Mouse (Mus musculus) telencephalon, adult 2 months (tissue): Measurements from ENCODE around the gene Ifit1bl2.
"Not testable (repeated sequence)": the region's sequence is repeated elsewhere in the genome, so short reads cannot be mapped to it uniquely, and the experiment has no call there.

ENCODE experiments used
- DNase-seq: peaks from one replicate; pipeline ENCODE4 v3.0.0-alpha.2; 2011; ENCODE audit warnings: low read depth, low spot score

Gene Ifit1bl2

DNA sequence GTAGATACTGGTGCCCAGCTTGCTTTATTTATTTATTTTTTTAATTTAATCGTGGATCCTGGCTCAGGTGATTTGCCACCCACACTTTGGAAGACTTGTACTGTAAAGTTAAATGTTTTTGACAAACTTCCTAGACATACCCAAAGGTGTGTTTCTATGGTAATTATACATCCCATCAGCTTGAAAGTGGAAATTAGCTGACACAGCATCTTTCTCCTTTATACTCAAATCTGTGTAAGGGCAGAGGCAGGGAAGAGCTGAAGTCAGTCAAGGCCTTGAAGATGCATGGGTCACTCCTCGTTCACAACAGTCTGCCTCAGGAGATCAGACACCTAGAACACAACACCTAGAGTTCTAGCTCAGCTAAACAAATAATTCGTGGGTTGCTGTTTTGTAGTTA is 30.4 kb downstream of the Ifit1bl2 start:
- not testable (repeated sequence) for DNase-seq

DNA sequence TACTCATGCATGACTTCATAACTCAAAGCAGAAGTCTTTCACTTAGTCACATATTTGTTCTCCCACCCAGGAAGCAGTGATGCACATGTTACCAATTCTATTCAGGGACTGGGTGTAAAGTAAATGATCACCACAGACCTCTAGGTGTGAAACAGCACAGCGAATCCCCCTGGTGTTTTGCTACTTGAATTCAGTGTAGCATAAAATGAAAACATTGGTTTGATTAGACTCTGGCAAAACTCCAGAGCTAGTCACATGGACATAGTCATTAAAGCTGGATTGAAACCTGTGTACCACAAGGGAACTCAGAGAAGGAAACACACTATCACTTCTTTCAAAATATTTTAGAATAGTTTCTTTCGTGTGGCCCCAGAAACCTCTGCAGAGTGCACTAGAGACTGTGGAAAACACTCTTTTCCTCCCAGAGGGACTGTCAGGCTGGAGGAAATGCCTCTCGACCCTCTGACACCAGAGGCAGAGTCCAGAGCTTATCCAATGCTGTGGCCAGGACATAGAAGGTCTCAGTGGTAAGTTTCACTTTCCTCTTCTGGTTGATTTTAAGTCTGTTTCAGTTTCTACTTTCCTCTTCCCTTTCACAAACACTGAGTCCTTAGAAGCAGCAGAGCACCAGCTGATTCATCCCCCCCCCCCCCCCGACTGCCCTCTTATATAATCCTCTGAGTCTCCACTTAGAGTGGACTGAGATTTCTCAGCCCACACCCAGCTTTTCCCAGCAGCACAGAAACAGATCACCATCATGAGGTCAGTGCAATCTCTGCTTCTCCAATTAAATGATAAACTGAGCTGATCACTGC is 33.1 kb downstream of the Ifit1bl2 start, which contains the start of gene Ifit3b:
Ifit3b (plus strand) TSS at position 734 of the 815 bp plus-strand sequence.
- DNase-seq, result peak; percentile 42

DNA sequence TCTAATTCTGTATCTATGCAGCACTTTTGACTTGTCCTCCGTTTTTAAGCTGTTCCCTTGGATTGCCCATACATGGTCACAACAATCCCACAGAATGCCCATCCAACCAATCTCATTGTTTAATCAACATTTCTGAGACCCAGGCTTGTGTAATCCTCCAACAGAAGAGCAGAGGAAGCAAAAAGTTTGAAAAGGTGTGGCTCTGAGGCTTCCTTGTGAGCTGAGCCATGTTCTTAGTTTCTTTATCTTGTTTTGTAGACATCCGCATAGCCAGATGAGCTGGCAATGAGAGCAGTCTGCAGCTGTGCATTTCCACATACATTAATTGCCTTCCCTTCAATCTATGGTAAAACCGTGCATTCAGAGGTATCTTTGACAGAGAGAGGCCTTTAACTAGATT is 35.1 kb downstream of the Ifit1bl2 start:
- DNase-seq, result no peak

DNA sequence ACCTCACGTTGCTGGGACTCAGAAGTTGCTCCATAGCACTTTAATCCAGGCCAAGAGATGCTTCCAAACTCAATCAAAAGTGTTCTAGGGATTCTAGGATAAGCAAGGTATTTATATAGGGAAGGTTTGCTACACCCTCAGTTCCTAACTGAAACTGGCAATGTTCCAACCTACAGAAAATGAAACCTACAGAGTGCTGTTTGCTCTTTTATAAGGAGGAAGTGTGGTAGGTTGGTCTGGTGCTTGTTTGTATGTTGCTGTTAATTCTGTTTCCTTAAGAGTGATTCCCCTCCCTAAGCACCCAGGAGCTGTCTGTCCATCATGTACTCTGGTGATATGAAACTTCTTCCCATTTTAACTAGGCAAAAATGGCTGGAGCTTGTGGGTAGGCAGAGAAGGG is 38.7 kb downstream of the Ifit1bl2 start, which contains the start of gene Ifit1bl1:
Ifit1bl1 (minus strand) TSS at position 69 of the 400 bp plus-strand sequence.
- peak; percentile 22 for DNase-seq

DNA sequence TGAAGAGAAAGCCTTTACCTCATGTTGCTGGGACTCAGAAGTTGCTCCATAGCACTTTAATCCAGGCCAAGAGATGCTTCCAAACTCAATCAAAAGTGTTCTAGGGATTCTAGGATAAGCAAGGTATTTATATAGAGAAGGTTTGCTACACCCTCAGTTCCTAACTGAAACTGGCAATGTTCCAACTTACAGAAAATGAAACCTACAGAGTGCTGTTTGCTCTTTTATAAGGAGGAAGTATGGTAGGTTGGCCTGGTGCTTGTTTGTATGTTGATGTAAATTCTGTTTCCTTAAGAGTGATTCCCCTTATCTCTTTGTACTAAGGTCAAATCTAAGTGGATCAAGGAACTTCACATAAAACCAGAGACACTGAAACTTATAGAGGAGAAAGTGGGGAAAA is 41.3 kb downstream of the Ifit1bl2 start:
- not testable (repeated sequence) for DNase-seq

DNA sequence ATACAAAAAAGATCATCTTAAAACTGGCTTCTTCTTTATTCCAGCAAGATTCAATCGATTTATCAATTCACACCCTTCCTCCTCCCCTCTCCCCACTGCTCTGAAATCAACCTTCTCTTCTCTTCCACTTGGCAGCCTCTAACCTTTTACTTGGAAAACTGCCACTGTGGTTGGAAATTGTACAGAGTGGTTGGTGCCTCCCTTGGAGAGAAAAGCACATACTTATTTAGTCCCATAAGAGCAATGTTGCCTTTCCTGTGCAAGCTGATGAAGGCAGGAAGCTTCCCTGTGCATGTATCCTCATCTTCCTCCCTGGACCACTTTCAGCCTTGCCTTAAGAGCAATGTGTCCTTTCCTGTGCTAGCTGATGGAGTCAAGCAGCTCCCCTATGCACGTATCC is 42.2 kb downstream of the Ifit1bl2 start:
- DNase-seq, result peak; percentile 34

DNA sequence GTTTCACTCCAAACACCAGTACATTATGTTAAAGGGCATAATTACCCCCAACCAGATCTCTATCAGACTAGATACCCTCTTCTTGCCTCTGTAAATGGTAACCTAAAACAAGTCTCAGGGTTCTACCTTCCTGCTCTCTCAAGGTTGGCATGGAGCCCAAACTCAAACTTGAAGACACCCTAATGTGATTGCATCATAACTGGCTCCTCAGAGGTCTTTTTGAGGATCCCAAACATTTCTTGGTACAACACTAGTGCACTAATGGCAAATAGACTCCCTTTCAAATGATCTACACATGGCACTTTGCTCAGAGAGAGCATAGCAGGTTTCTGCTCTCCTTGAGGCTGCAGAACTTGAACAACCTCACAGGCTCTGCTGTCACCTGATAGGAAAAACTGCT is 43.7 kb downstream of the Ifit1bl2 start:
- no peak for DNase-seq

DNA sequence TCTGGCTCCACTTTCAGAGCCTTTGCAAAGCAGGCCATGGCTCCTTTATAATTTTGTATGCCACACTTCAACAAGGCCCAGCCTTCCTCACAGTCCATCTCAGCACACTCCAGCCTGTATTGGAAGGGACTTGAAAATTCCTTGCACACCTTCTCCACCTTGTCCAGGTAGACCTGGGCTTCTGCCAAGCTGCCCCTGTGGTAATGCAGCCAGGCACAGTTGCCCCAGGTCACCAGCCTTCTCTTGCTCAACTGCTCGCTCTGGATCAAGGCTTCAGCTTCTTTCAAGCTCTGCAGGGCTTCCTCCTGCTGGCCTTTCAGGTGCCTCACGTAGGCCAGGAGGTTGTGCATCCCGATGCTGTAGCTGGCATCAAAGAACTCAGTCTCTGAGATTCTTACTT is 46.0 kb downstream of the Ifit1bl2 start:
- DNase-seq, result not testable (repeated sequence)

DNA sequence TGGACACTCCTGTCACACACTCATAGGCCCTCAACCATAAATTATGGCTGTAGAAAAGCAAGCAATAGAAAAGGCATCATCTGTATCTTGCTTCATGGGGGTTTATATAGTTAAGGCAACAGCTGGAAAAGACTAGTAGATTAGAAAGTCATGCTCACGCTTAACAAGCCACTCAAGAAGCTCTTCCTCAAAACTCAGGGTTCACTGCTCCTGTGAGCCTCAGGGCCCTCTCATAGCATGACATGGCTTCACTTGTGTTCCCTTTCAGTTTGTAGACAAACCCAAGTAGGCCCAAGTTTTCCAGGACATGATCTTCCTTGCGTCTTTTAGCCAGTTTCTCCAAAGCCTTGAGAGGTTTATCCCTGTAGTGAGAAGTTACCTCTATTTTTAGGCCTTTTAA is 47.1 kb downstream of the Ifit1bl2 start:
- DNase-seq, result no peak

DNA sequence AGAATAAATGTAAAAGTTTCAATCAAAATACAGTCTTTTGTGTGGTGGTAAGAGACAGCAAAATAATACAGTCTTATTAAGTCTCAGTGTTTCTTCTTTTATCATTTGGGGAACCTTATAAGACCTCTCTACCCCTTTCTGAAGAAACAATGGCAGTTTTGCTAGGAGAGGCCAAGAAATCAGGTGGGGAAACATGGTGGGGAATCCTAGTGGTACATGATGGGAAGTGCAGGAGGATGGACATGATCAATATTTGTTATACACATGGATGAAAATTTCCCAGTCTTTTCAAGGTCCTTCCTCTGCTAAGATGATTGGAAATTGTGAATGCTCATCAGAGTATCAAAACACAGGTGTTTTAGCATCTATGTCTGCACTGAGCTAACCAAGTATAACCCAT is 51.6 kb downstream of the Ifit1bl2 start:
- DNase-seq, result no peak

DNA sequence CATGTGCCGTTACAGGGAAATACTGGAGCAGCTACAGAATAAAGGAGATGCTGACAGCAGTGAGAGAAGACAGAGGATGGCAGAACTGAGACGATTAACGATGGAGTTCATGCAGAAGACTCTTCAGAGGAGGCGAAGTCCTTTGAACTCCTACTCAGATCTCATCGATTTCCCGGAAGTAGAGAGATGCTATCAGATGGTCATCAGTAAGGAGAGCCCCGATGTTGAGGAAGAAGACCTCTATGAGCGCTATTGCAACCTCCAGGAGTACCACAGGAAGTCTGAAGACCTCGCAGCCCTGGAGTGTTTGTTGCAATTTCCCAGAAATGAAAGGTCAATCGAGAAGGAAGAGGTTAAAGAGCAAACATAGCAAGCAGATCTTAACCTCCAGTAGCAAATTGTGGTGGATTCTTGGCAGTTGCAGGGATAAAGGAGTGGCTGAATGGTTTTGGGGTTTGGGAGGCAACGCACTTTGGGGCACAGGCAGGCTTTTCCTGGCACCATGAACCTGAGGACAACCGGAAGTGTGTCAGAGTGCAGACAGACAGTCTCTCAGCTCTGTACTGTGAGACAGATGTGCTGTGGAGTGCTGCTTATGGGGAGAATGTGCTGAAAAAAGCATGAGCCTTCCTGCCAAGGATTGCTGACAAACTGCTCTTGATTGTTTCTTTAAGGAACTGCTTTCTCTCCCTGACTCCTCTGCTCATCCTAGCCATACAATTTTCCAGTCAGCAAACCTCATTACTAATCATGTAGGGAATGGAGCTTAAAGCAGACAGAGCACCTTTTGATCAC is 52.4 kb downstream of the Ifit1bl2 start:
- peak; percentile 40 for DNase-seq

DNA sequence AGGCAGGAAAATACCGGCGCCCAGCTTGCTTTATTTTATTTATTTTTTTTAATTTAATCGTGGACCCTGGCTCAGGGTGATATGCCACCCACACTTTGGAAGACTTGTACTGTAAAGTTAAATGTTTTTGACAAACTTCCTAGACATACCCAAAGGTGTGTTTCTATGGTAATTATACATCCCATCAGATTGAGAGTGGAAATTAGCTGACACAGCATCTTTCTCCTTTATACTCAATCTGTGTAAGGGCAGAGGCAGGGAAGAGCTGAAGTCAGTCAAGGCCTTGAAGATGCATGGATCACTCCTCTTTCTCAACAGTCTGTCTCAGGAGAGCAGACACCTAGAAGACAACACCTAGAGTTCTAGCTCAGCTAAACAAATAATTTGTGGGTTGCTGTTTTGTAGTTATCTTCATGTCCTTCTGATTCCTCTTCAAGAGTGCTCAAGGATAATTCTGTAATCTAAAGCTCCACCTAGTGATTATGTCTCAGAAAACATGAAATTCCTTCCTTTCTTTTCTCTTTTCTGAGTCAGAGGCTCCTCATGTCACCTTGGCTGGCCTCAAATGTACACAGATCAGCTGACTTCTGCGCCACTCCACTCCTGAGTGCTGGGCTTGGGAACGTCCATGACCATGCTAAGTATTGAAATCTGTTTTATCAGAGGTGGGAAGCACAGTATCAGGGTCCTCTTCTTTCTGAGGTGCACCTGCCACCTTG is 54.6 kb downstream of the Ifit1bl2 start:
- not testable (repeated sequence) for DNase-seq

DNA sequence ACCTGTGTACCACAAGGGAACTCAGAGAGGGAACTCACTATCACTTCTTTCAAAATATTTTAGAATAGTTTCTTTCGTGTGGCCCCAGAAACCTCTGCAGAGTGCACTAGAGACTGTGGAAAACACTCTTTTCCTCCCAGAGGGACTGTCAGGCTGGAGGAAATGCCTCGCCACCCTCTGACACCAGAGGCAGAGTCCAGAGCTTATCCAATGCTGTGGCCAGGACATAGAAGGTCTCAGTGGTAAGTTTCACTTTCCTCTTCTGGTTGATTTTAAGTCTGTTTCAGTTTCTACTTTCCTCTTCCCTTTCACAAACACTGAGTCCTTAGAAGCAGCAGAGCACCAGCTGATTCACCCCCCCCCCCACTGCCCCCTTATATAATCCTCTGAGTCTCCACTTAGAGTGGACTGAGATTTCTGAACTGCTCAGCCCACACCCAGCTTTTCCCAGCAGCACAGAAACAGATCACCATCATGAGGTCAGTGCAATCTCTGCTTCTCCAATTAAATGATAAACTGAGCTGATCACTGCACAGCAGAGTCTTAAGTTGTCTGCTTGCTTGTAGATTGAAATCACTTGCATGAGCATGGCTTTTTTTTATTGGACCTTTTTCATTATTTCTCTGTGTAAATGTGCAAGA is 57.3 kb downstream of the Ifit1bl2 start, which contains the start of gene Ifit3:
Ifit3 (plus strand) TSS at position 406 of the 641 bp plus-strand sequence.
- not testable (repeated sequence) for DNase-seq

DNA sequence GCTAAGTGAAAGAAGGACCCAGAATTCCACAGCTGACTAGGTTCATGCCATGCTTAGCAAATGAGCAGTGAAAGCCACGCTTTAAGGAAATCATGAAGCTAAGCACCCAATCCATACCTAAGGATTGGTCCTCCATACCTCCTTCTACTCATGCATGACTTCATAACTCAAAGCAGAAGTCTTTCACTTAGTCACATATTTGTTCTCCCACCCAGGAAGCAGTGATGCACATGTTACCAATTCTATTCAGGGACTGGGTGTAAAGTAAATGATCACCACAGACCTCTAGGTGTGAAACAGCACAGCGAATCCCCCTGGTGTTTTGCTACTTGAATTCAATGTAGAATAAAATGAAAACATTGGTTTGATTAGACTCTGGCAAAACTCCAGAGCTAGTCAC is 57.8 kb downstream of the Ifit1bl2 start:
- DNase-seq, result not testable (repeated sequence)

DNA sequence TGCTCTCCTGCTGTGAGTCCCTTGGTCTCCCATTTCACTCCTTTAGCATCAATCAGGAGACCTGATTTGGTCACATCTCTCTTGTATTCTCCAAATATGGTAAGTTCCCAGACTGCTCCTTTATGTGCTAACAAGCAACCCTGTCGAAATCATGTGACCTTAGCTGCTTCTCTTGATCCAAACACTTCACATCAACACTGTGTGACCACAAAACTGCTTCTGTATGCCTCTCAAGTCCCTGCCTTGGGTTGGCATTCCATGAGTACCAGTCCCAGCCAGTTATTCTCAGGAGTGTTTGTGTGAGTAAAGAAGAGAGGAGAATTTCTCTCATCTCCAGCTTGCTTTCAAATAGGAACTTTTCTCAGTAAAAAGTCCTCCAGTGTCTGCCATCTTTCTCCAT is 63.4 kb downstream of the Ifit1bl2 start:
- no peak for DNase-seq

DNA sequence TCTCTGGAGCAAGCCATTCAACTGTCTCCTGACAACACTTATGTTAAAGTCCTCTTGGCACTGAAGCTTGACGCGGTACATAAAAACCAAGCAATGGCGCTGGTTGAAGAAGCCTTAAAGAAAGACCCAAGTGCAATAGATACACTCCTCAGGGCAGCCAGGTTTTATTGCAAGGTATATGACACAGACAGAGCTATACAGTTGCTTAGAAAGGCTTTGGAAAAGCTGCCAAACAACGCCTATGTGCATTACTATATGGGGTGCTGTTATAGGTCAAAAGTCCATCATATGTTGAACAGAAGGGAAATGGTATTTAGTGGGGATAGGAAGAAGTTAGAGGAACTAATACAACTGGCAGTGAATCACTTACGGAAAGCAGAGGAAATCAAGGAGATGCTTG is 66.9 kb downstream of the Ifit1bl2 start:
- no peak for DNase-seq

DNA sequence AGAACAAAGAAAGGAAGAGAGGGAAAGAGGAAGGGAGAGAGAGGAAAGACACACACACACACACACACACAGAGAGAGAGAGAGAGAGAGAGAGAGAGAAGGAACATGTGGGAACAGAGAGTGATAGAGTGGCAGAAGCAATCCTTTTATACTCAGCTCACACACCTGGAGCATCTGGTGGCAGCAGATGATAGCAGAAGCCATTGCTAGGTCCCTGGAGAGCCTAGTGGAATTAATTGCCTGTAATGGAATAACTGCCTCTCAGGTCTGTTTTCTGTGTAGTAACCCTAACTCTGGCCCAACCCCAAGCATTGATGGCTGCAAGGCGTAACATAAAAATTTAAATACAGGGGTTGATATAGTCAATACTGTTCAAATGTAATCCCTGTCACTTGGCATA is 69.5 kb downstream of the Ifit1bl2 start:
- DNase-seq, result no peak

DNA sequence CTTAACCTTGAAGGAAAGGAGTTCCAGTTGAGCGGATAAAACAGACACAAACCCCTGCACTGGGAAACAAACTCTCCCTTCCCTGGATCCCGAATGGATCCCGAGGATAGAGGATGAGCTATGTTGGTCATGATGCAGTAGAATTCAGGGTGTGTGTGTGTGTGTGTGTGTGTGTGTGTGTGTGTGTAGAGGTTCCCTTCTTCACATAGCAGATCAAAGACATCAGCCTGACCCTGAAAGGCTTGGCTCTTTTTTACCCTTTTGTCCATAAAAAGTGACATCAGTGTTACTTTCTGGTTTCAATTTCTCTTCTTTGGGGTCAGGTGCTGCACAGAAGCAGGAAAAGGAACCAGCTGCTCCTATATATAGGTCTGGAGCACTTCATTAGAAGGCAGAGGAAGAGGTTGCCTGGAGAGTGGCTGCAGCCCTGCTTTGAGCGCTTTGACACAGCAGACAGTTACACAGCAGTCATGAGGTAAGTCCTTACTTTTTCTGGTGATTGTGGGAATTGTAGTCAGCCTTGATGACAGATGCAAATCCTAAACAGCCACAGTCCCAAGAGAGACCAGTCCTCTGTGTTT is 70.6 kb downstream of the Ifit1bl2 start:
- DNase-seq, result no peak

DNA sequence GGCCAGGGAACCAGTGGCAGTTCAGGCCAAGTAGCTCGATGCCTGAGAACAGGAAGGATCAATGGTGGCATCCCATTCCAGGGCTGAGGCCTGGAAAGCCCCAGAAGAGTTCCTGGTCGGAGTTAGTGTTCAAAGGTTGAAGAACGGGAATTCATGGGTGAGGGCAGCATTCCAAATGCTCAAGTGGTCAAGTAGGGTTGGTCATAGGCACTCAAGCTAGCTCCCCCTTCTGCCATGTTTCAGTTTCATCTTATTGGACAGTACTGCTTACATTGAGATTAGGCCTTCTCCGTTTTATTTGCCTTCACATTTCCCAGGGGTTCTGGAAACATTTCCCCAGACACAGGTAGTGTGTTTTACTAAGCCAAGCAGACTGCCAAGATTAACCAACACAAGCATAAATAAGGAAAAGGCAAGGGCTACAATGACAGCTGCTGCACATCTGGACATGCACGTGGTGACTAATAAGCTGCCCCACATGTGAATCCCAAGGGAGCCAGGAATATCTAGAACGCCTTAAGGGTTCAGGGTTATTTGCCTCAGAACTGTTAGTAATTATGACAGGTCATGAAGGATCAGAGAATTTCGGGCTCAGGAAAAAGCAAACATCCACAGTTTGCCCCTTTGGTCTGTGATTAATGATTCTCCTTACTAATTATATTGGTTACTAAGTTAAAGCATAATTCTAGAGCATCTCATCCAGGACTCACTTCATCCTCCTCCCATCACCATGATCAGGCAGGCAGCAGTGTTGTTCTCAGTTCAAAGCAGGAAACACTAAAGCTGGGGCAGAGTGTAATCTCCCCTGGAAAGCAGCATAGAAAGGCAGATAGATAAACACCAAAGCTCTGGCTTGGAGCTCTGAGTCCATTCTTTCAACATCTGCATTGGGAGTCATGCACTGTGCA is 71.3 kb downstream of the Ifit1bl2 start:
- no peak for DNase-seq
